Comparison of ENCODE assay signal across 8 mouse cellular contexts in the genomic region with DNA sequence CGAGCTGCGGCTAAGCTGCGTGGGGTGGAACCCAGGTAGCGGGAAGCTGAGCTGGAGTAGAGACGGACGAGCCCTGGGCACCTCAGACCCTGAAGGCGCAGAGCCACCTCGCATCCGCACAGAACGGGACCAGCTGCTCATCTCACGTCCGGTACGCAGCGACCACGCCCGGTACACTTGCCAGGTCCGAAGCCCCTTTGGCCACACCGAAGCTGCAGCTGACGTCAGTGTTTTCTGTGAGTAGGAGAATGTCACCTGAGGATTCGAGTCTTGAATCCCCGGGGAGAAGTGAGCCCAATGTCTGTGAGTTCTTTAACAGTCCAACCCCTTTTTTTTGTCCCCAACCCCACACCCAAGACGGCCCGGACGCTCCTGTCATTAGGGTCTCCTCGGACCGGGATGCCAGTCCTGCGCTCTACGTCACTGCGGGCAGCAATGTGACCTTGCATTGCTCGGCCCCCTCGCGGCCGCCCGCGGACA. TPM values are rescaled to one million over a fixed set of nuclear protein-coding genes. Genes with fewer than 3 reads are reported as not detected.
DNase-seq lines count a peak whose midpoint lies in the region; ATAC-seq and TF ChIP-seq lines count a peak whose summit lies in the region.

No protein-coding gene starts in this region.

- ATAC-seq in embryonic facial prominence, embryonic 14.5 days (ENCODE audit: low read depth): no peak
- peak; percentile 11; the same call in 1 of the 2 replicates for ATAC-seq in kidney, embryonic 16.5 days (ENCODE audit: low FRiP score, low TSS enrichment)
- peak; percentile 25; the same call in 1 of the 2 replicates for ATAC-seq in midbrain, embryonic 12.5 days (ENCODE audit: low FRiP score, low read depth)

- no peaks in the 10 kb centered on the region for H3K36me3 ChIP-seq in testis, adult 2 months (ENCODE audit: control insufficient read depth, insufficient read depth, low read length)
- no peaks in the 10 kb centered on the region for H3K36me3 ChIP-seq in embryonic facial prominence, embryonic 14.5 days (ENCODE audit: control insufficient read depth, insufficient read depth, low read length)
- no peaks in the 10 kb centered on the region for H3K36me3 ChIP-seq in kidney, embryonic 16.5 days (ENCODE audit: insufficient read depth, low read length)
- H3K36me3 ChIP-seq in midbrain, embryonic 12.5 days: no peaks in the 10 kb centered on the region

- peaks cover 16% of the 10 kb centered on the region for H3K4me1 ChIP-seq in testis, adult 2 months (ENCODE audit: control insufficient read depth, insufficient read depth, low read length)
- no peaks in the 10 kb centered on the region for H3K4me1 ChIP-seq in embryonic facial prominence, embryonic 14.5 days (ENCODE audit: control insufficient read depth, insufficient read depth, low read length)
- H3K4me1 ChIP-seq in kidney, embryonic 16.5 days (ENCODE audit: insufficient read depth, low read length): peaks cover 11% of the 10 kb centered on the region
- H3K4me1 ChIP-seq in midbrain, embryonic 12.5 days: peaks cover 14% of the 10 kb centered on the region

- 6% methylated on average over 28 of the region's 35 CpGs for WGBS in embryonic facial prominence, embryonic 14.5 days
- 6% methylated on average over 35 of the region's 35 CpGs for WGBS in kidney, embryonic 16.5 days
- WGBS in midbrain, embryonic 12.5 days: 11% methylated on average over 35 of the region's 35 CpGs

- TF ChIP-seq CTCF in testis, adult 2 months (IDR thresholded peaks at IDR 0.05; ENCODE audit: control insufficient read depth, insufficient read depth, insufficient replicate concordance, low read depth, low read length): no peak

- H3K9ac ChIP-seq in embryonic facial prominence, embryonic 14.5 days (ENCODE audit: low read depth, low read length): peak overlapping the region; percentile 61
- H3K9ac ChIP-seq in kidney, embryonic 16.5 days (replicated peaks; ENCODE audit: low read length): peak overlapping the region; percentile 64
- H3K9ac ChIP-seq in midbrain, embryonic 12.5 days (replicated peaks): peak overlapping the region; percentile 52

- no peak for TF ChIP-seq POLR2A in testis, adult 2 months (IDR thresholded peaks at IDR 0.05; ENCODE audit: control insufficient read depth, low read depth, low read length)

- H3K4me2 ChIP-seq in embryonic facial prominence, embryonic 14.5 days (ENCODE audit: low read depth, low read length): peak overlapping the region; percentile 90
- H3K4me2 ChIP-seq in kidney, embryonic 16.5 days (replicated peaks; ENCODE audit: low read depth, low read length): peak overlapping the region; percentile 92
- H3K4me2 ChIP-seq in midbrain, embryonic 12.5 days (replicated peaks): peak overlapping the region; percentile 71

- no peak overlapping the region for H3K27ac ChIP-seq in testis, adult 2 months (ENCODE audit: control insufficient read depth, insufficient read depth, low read depth, low read length)
- H3K27ac ChIP-seq in embryonic facial prominence, embryonic 14.5 days (replicated peaks; ENCODE audit: low read depth, low read length): no peak overlapping the region
- no peak overlapping the region for H3K27ac ChIP-seq in kidney, embryonic 16.5 days (ENCODE audit: low read length)
- peak overlapping the region; percentile 26; the same call in 1 of the 2 replicates for H3K27ac ChIP-seq in midbrain, embryonic 12.5 days (replicated peaks)

- peak overlapping the region; percentile 81 for H3K4me3 ChIP-seq in testis, adult 2 months (ENCODE audit: control insufficient read depth, low read depth, low read length)
- peak overlapping the region; percentile 50 for H3K4me3 ChIP-seq in embryonic facial prominence, embryonic 14.5 days (ENCODE audit: low read depth, low read length)
- peak overlapping the region; percentile 58 for H3K4me3 ChIP-seq in kidney, embryonic 16.5 days (ENCODE audit: low read length)
- peak overlapping the region; percentile 50 for H3K4me3 ChIP-seq in midbrain, embryonic 12.5 days

- no peaks in the 10 kb centered on the region for H3K27me3 ChIP-seq in testis, adult 2 months (ENCODE audit: control insufficient read depth, insufficient read depth, low read length)
- peaks cover 11% of the 10 kb centered on the region for H3K27me3 ChIP-seq in embryonic facial prominence, embryonic 14.5 days (replicated peaks; ENCODE audit: control insufficient read depth, insufficient read depth, low read length)
- 0 out of 2 replicates have a peak, but pooled peaks cover 3% of the 10 kb centered on the region for H3K27me3 ChIP-seq in kidney, embryonic 16.5 days (ENCODE audit: insufficient read depth, low read length)
- H3K27me3 ChIP-seq in midbrain, embryonic 12.5 days: peaks cover 40% of the 10 kb centered on the region

- no peaks in the 10 kb centered on the region for H3K9me3 ChIP-seq in embryonic facial prominence, embryonic 14.5 days (ENCODE audit: control insufficient read depth, low read length)
- no peaks in the 10 kb centered on the region for H3K9me3 ChIP-seq in kidney, embryonic 16.5 days (ENCODE audit: low read length)
- H3K9me3 ChIP-seq in midbrain, embryonic 12.5 days: no peaks in the 10 kb centered on the region

- DNase-seq in testis, postnatal 14 days (ENCODE audit: low spot score): no peak
- DNase-seq in embryonic facial prominence, embryonic 14.5 days (ENCODE audit: low spot score): peak; percentile 34
- no peak for DNase-seq in B cell, adult 2 months
- DNase-seq in right cerebral cortex, postnatal 10 days (ENCODE audit: low spot score in 2 of 2): no peak
- DNase-seq in gastrocnemius, adult 18-20 months (ENCODE audit: low spot score): no peak

RNA-seq across cellular contexts. Expression of gene Vsig10l, which starts 2.0 kb away (rescaled TPM):
- 10.9 and 12.9 TPM in 2 replicates for polyA plus RNA-seq in testis, adult 2 months (2012; rRNA removed)
- polyA plus RNA-seq in embryonic facial prominence, embryonic 14.5 days (2014; fragmentation: Nextera tagmentation; extraction: Ambion mirVana): 3.1 and 3.8 TPM in 2 replicates
- polyA plus RNA-seq in kidney, embryonic 16.5 days (2015; fragmentation: Nextera tagmentation; extraction: Ambion mirVana): 4.6 and 5.5 TPM in 2 replicates
- polyA plus RNA-seq in midbrain, embryonic 12.5 days (2016; fragmentation: Nextera tagmentation; extraction: Ambion mirVana): 4.0 and 7.4 TPM in 2 replicates
- under 1 TPM; 0.85 to 0.87 TPM for total RNA-seq in gastrocnemius, adult 18-20 months (2021)

RNA-seq across cellular contexts. Expression of gene Gm45233, which starts 21.0 kb away (rescaled TPM):
- 5.4 and 7.5 TPM in 2 replicates for polyA plus RNA-seq in testis, adult 2 months (2012; rRNA removed)
- 0.25 TPM in 1 of 2 replicates, not detected in the other for polyA plus RNA-seq in embryonic facial prominence, embryonic 14.5 days (2014; fragmentation: Nextera tagmentation; extraction: Ambion mirVana)
- 1.2 TPM in 1 of 2 replicates, not detected in the other for polyA plus RNA-seq in kidney, embryonic 16.5 days (2015; fragmentation: Nextera tagmentation; extraction: Ambion mirVana)
- 1.4 TPM in 1 of 2 replicates, not detected in the other for polyA plus RNA-seq in midbrain, embryonic 12.5 days (2016; fragmentation: Nextera tagmentation; extraction: Ambion mirVana)
- under 1 TPM; 0.28 to 0.84 TPM for total RNA-seq in gastrocnemius, adult 18-20 months (2021)

RNA-seq across cellular contexts. Expression of gene Etfb, which starts 21.0 kb away (rescaled TPM):
- 50.5 and 51.5 TPM in 2 replicates for polyA plus RNA-seq in testis, adult 2 months (2012; rRNA removed)
- 298 and 300 TPM in 2 replicates for polyA plus RNA-seq in embryonic facial prominence, embryonic 14.5 days (2014; fragmentation: Nextera tagmentation; extraction: Ambion mirVana)
- 383 and 436 TPM in 2 replicates for polyA plus RNA-seq in kidney, embryonic 16.5 days (2015; fragmentation: Nextera tagmentation; extraction: Ambion mirVana)
- polyA plus RNA-seq in midbrain, embryonic 12.5 days (2016; fragmentation: Nextera tagmentation; extraction: Ambion mirVana): 147 and 163 TPM in 2 replicates
- 100 to 1,000 TPM; 282 to 331 TPM for total RNA-seq in gastrocnemius, adult 18-20 months (2021)

RNA-seq across cellular contexts. Expression of gene Cldnd2, which starts 24.3 kb away (rescaled TPM):
- polyA plus RNA-seq in testis, adult 2 months (2012; rRNA removed): 247 and 279 TPM in 2 replicates
- polyA plus RNA-seq in embryonic facial prominence, embryonic 14.5 days (2014; fragmentation: Nextera tagmentation; extraction: Ambion mirVana): not detected in 2 replicates
- not detected in 2 replicates for polyA plus RNA-seq in kidney, embryonic 16.5 days (2015; fragmentation: Nextera tagmentation; extraction: Ambion mirVana)
- not detected in 2 replicates for polyA plus RNA-seq in midbrain, embryonic 12.5 days (2016; fragmentation: Nextera tagmentation; extraction: Ambion mirVana)
- not detected for total RNA-seq in gastrocnemius, adult 18-20 months (2021)

RNA-seq across cellular contexts. Expression of gene Iglon5, which starts 25.0 kb away (rescaled TPM):
- 7.4 and 8.1 TPM in 2 replicates for polyA plus RNA-seq in testis, adult 2 months (2012; rRNA removed)
- polyA plus RNA-seq in embryonic facial prominence, embryonic 14.5 days (2014; fragmentation: Nextera tagmentation; extraction: Ambion mirVana): 0.56 and 0.75 TPM in 2 replicates
- polyA plus RNA-seq in kidney, embryonic 16.5 days (2015; fragmentation: Nextera tagmentation; extraction: Ambion mirVana): 0.37 and 0.59 TPM in 2 replicates
- polyA plus RNA-seq in midbrain, embryonic 12.5 days (2016; fragmentation: Nextera tagmentation; extraction: Ambion mirVana): 3.9 and 4.1 TPM in 2 replicates
- total RNA-seq in gastrocnemius, adult 18-20 months (2021): under 1 TPM; 0.19 to 0.39 TPM
